Mouse (Mus musculus) heart, postnatal 14 days (tissue): ENCODE results near the gene Gbp4. TPM values are rescaled to one million over a fixed set of nuclear protein-coding genes. Genes with fewer than 3 reads are reported as not detected.

Source experiments
- total RNA-seq, 2 experiments: library from RNA; stranded (reverse); gene quantifications; 2 replicates each; pipeline ENCODE4 v1.2.3; 2021

The Gbp4 gene
- total RNA-seq, 2 experiments from 2014 or later: 6.5 to 7.0 TPM

Other genes with a start within 250 kb of the Gbp4 start
- under 1 TPM; 0.33 to 0.88 TPM for gene Abcg3, start 156.9 kb downstream of the Gbp4 start, total RNA-seq
- gene Gbp9, start within 50 bp of the Gbp4 start, total RNA-seq: 10 to 100 TPM; 10.2 to 12.2 TPM
- 1 to 10 TPM in 1 of 2 experiments, under 1 TPM in 1; 0.10 to 1.3 TPM for gene Gbp8, start within 50 bp of the Gbp4 start, total RNA-seq
- under 1 TPM in 1 of 2 experiments, not detected in 1; 0.20 TPM for gene Gbp10, start 99.9 kb upstream of the Gbp4 start, total RNA-seq
- gene Gm43302, start 154.1 kb upstream of the Gbp4 start, total RNA-seq: under 1 TPM; 0.07 to 0.12 TPM
- gene Gbp6, start 154.1 kb upstream of the Gbp4 start, total RNA-seq: 1 to 10 TPM; 2.1 to 2.6 TPM